Mouse (Mus musculus) c-Kit-positive CD71-positive TER-119-negative erythroid progenitor cells, embryonic 14.5 days (primary cell): Measurements from ENCODE around the gene Plekhm1.
"Not testable (repeated sequence)": the region's sequence is repeated elsewhere in the genome, so short reads cannot be mapped to it uniquely, and the experiment has no call there.

Source experiments
- DNase-seq: peaks from one replicate; pipeline ENCODE4 v3.0.0-alpha.2; 2013; ENCODE audit warnings: low read depth

The Plekhm1 gene

DNA sequence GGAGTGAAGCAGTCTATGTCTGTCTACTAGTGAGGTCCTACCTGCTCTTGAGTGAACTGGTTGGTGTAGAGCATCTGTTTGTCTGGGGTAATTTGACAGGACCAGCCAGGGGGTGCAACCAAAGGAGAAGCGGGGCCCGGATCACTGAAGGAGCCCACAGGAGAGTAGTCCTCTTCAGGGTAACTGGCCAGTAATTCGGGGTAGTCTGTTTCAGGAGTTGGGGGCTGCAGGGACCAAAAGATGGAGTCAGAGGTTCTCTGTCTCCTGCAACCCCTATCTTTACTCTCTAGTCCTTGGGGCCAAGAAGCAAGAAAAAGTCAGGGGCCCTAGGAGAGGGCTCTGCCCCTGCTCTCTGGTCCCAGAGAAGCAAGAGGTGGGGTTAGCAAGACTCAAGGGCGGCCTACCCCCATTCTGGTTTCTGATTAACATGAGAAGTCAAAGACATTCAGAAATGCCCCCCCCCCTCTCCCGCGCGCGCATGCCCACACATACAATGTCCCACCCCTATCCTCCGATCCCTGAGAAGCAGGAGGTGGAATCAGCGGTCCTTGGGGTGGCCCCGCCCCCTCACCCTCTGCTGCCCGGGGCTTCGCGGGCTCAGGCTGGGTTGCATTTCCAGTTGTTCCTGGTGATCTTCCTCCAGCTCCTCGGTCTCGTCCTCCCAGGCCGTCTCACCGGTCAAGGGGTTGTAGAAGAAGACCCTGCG is 72.9 kb downstream of the Plekhm1 start:
- DNase-seq: no peak

DNA sequence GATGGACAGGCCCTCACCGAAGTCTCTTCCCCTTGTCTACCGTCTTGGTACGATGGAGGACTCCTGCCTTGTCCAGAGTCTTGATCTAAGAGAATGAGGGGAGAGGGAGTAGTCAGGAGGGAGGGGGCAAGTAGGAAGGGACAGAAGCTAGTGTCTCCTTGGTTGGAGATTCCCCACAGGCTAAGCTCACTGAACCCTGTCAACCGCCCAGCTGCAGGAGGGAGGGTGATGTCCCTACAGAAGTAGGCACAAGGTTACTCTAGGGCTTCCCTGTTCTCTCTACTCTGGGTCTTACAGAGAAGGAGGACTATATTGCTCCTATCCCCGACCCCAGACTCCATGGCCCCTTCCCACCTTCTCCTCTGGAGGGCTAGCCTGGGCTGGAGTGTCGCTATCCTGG is 73.8 kb downstream of the Plekhm1 start:
- no peak for DNase-seq

DNA sequence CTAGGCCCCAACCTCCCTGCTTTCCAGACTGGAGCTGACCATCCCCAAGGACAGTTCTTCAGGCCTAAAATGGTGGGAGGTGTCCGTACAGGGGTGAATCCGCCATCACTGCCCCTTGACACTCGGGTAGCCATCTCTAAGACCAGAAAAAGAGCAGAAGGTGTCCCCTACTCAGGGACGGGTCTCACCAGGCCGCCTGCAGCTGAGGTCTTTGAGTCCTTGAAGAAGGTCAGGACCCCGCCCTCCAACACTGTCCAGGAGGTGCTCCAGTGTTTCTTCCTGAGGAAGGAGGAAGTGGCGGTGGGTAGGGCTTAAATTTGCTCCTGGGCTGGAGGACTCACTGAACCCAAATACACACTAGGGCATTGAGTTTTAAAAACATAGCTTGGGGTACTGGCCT is 74.4 kb downstream of the Plekhm1 start:
- no peak for DNase-seq

DNA sequence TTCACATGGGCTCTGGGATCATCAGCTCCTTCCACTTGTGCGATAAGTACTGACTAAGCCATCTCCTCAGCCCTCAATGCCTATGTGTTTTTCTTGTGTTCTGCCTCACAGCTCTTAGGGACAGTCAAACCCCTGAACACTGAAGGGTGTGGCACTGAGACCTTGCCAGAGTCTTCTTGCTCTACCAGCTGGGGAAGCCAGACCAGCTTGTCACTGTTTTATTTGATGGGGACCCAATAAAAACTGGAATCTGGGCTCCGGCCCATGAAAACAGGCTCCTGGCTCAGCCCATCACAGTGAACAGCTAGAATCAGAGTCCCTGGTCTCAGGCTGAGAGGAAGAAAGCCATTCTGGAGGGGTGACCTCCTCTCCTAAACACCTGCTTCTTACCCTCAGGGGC is 75.3 kb downstream of the Plekhm1 start:
- DNase-seq: no peak

DNA sequence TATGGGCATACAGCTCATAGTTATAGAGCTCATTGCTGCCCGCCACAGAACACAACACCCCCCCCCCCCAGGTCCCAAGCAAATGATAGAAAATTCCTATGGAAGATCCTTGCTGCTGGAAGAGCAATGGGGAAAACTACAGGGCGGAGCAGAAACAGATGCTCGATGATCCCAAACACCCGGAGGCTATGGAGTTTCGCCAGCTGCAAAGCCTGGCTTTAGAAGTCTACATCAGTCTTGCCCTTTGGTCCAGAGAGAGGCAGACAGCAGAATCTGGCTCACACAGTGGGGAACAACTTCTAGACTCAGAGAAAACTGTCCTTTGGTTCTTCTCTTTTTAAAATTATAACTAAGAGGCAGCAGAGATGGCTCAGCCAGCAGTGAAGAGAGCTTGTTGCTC is 76.9 kb downstream of the Plekhm1 start:
- no peak for DNase-seq

DNA sequence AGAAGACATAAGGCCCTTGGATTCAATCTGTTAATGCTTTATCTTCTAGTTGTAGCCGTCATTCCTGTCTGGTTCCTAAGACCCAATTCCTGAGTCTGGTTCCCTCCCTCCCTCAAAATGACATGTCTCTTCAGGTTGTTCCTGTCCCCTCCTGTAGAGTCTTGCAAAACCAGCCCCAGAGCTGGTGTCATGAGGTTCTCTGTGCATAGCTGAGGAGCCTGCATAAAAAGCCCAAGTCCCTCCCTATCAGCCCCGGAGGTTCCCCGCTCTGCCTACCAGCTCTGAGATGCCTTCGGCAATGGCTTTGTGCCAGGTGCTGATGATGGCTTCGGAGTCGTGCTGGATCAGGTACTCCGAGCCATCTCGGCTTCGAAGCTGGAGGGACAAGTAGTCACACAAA is 77.6 kb downstream of the Plekhm1 start:
- DNase-seq: no peak

DNA sequence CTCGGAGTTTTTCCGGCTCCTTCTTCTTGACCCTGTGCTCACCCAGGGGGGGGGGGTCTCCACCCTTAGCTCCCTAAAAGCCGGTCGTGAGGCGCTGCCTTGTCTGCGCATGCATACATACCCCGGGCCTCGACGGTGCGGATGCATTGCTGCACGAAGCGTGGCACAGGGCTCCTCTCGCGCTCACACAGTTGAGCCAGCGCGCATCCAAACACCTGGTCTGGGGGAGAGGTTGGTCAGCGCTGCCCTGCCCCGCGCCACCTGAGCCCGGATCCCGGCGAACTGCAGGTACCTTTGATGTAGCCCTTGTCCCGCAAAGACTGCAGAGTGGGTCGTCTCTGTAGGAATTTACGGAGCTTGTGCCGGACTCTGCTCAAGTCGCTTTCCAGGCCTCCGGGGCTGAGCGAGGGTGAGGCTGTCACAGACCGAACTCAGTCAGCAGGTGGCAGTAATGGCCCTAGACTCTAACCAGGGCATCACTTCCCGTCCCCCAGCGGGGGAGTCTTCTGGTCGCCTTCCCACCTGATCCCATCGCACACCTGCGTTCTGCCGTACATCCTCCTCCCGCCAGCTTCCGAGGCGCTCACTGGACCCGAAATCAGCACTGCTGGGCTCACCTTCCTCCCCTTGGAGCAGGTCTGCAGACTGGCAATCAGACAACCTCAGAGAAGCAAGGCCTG is 78.6 kb downstream of the Plekhm1 start:
- no peak for DNase-seq

DNA sequence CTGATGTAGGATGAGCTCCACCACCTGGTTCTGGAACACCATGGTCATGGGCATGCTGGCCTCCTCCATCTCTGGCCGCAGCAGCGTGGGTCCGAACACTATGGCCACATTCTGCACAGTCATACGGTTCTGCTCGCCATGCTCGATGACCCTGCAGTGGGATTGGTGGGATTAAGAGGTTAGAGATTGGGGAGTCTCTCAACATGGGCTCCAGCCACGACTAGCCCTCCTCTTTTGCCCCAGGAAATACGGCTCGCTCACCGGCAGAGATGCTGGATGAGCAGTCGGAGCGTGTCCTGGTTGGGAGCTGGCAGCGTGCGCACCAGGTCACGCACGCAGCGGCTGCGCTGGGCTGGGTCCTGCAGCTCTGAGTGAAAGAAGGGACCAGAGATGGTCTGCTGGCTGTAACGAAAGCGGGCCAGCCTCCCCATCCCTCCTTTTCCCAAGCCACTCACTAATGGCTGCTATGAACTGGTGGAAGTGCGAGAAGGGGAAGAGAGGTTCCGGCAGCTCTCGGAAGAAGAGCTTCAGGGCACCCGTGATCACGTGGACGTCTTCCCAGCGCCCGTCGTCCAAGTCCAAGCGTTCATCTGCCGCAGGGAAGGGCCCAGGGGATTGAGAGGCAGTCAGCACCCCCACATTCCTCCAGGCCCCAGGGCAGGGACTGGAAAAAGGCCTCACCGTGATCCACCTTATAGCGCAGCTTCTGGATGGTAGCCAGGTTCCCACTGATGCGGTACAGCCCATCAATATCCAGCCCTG is 79.4 kb downstream of the Plekhm1 start:
- DNase-seq: no peak

DNA sequence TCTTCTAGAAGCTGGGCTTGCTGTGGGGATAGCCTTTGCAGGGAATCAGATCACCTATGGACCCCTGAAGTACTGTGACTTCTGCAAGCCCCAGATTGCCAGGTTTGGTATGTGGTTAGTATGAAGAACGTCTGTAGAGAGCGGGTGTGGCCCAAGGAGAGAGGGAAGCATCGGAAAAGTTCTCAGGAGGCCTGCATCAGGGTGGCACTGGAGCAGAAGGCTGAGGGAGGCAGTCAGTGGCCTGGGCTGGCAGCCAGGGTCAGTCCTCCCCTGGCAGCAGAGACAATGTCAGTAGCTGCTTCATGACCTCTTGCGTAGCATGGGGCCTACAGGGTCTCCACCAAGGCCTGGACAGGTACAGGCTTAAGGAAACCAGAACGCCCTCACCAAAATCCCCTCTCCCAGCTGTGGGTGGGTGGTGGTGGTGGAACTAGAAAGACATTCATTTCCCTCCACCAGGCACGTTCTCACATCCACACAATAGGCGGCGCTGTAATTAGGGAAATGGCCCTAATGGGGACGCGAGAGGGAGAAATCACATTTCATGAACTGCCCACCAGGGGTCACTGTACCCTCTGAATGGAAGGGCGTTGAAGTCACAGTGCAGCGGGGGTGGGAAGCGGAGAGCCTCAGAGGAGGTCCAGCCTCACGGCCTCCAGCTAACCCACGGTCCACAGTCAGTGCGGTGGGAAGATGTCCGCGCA is 80.1 kb downstream of the Plekhm1 start:
- peak; percentile 59 for DNase-seq

DNA sequence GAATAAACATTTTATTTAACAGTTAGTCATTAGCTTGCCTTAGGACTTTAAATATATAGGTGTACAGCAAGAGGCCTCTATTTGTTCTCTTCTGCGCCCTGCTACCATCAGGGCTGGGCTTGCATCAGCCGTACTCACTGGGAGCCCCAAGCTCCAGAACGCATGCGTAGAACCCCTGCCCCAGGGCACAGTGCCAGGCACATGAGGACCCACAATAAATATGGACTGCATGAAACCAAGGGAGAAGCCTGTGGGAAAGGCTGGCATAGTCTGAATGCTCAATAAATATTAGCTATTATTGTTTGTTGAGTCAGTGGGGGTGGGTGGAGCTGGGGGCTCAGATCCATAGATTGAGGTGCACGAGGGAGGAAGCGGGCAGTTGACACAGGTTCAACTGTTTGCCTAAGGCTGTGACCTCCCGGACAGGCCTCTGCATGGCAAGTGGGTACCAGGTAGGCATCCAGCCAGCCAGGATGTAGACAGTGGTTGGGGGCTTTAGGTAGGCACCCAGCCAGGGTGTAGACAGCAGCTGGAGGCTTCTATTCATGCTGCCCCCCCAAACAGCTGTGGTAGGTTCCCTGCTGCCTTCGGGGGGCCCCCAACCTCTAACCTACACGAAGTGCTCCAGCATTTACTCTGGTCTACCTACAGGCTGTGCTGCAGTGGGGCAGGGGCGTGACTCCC is 80.8 kb downstream of the Plekhm1 start:
- no peak for DNase-seq

DNA sequence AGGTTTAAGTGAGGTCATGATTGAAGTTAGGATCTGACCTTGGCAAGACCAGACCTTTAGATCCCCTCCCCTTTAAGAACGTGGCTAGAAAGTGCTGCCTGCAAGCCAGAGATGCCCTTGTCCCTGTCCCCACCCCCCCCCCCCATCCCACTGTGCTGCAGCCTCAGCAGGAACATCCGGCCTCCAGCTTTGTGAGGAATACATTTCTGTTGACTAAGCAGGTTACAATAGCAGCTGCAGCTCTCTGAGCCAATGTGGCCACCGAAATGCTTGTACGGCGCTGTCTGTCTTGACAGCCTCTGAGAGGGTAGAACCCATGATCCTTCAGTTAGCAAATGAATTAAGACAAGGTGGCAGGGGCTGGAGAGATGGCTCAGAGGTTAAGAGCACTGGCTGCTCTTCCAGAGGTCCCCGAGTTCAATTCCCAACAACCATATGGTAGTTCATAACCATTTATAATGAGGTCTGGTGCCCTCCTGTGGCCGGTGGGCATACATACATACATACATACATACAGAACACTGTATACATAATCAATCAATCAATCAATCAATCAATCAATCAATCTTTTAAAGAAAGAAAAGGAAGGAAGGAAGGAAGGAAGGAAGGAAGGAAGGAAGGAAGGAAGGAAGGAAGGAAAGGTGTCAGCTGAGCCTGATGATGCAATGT is 81.7 kb downstream of the Plekhm1 start:
- no peak for DNase-seq

DNA sequence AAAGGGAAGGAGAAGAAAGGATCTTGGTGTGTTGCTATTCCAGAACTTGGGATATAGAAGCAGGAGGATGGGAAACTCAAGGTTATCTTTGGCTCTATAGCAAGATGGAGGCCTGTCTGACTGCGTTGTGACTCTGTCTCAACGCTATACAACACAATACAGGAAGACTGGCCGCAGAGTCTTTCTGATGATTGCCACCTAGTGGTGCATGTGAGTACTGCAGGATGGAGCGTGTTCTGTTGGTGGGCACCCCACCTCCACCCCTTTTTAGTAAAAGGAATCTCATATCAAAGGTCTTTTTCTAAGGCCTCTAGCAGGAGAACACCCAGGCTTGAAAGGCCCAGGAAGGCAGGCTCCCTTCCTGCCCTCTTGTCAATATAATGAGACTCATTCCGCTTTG is 85.5 kb downstream of the Plekhm1 start:
- peak; percentile 50 for DNase-seq

DNA sequence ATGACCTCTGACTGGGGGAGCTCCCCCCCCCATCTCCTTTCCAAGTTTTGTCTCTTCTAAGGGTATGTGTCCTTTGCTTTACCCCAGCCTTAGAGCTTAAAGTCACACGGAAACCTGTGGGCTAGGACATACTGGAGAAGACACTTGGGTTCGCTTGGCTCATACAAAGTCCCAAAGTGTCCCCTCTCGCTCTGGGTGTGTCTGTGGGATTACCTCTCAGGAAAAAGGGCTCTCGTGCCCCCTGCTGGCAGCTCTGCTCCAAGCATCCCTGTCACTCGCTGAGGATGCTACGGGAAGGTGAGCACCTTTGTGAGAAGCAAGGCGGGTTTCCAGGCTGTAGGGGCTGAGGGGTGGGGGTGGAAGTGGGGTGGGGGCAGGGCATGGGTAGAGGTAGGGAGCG is 87.3 kb downstream of the Plekhm1 start:
- peak; percentile 16 for DNase-seq

DNA sequence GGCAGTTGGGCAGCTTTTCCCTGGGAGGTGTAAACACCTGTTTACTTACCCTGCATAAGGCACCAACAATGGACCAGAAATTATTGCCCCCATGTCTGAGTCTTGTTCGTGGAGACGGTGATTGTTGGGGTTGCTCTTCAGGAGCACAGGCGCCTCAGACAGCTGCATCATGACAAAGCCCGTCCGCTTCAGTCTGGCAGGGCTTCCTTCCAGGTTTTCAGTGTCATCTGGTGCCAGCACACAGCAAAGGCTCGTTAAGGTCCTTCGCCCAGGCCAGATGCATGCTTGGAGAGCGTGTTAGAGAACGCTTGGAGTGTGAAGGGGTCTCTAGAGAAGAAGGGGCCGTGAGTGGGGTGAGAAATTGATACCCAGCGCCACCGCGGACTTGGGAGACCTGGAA is 87.8 kb downstream of the Plekhm1 start:
- no peak for DNase-seq

DNA sequence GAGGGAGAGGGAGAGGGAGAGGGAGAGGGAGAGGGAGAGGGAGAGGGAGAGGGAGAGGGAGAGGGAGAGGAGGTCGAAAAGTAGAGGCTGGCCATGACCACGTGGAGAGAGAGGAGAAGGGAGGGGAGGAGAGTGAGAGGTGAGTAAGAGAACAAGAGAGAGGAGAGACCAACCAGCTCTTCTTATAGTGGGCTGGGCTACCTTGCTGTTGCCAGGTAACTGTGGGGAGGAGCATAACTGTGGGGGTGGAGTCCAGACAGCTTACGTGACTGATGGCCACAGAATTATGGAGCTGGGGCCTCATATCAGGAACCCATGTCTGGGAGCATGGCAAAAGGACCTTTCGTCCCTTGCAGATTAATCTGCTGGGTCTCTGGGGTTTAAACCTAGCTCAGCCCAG is 89.7 kb downstream of the Plekhm1 start:
- not testable (repeated sequence) for DNase-seq

DNA sequence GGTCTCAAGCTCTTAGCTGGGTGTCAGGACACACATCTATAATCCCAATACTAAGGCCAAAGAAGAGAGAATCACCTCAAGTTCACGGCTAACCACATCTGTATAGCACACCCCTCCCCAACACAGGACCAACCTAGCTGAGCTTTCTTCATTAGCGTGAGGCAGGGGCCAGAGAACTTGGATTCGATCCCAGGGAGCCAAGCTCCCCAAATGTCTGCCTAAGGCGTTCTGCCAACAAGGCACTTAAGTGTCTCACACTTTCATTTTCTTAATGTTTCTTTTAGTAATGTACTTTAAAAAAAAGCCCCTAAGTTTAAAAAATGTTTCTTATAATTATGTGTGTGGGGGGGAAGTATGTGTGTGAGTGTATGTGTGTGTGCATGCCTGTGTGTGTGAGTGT is 91.8 kb downstream of the Plekhm1 start:
- no peak for DNase-seq

DNA sequence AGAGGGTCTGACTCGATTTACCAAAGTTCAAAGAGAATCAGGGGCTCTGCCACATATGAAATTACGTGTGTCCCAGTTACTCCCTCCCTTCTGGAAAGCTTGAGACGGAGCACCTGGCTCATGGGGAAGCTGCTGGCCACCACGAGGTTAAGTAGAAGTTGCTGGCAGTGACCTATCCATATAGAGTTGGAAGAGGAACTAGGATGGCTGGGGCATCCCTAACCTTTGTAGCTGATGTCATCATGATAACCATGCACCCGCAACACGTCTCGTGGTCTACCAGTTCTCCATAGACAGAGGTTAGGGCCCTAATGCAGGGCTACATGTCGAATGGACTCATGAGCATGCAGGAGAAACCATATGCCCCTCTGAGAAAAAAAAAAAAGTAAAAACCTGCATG is 92.3 kb downstream of the Plekhm1 start:
- no peak for DNase-seq

DNA sequence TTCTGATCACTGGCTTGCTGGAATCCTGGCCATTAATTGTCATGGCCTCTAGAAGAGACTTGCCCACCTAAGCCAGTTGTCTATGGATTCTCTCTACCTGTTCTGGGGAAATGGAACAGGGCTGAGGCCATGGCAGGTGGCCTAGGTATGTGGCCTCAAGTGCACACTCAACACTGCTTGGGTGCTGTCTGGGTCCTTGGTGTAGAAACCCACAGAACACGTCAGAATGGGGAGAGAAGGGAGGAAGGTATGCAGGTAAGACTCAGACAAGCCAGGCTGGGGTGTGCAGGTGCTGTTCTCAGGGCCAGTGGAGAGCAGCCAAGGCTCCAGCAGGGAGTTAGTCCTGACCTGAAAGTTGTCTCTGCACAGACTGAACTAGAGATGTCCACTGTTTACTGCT is 94.4 kb downstream of the Plekhm1 start:
- DNase-seq: no peak

DNA sequence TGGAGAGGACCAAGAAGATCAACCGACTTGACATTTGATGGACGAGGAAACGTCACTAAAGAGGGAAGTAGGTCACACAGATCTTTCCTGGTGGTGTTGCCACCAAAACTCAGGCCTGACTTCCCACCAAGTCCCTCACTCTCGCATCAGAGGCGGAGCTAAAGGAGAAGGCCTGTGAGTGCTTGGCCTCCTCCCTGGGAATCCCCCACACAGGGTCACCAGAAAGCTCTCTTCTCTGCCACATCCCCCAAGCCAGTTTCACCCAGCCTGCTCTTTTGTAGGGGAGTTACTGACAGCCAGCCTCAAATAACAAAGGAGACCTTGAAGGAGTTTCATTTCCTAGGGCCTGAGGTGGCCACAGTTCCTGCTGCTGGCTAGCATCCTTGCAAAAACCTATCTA is 97.1 kb downstream of the Plekhm1 start:
- DNase-seq: no peak

DNA sequence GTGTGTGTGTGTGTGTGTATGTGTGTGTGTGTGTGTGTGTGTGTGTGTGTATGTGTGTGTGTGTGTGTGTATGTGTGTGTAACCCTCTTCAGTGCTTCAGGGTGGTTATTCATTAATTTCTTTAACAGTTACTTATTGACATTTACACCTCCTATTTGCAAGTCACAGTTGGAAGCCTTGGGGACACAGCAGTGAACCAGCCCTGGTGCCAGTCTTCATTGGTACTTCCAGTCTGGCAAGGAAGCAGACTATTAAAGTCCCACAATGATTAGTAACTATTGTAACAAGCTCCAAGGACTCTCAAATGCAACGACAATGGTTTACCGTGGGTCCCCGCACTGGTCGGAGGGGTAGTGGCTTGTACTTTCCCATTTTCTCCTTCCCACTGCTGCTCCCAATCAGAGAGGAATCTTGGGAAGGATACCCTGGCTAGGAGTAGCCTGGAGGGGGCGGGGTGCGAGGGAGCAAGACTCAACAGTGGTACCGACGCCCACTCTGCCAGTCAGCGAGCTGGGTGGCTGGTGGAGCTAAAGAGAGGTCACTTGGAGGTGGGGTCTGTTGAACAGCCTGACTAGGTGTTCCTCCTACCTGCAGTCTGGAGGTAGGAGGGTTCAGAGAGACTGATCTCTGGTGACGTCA is 97.6 kb downstream of the Plekhm1 start:
- no peak for DNase-seq
